Mouse (Mus musculus) lung, postnatal 0 days (tissue): ENCODE data around the gene Reg4. TPM values are rescaled to one million over a fixed set of nuclear protein-coding genes. Genes with fewer than 3 reads are reported as not detected.

Experiments
- ATAC-seq: fragments of 200-750 bp; cut with Nextera tagmentation; 2 replicates; pipeline ENCODE4 v1.8.0; 2017; ENCODE audit warnings: moderate library complexity
- DNase-seq: peaks from one replicate; pipeline ENCODE4 v3.0.0-alpha.2; 2016; ENCODE audit warnings: low spot score
- H3K27ac ChIP-seq: fragments of 300-500 bp; sonication (generic); 2 replicates; pipeline ENCODE4 v1.5.1; 2014; ENCODE audit warnings: antibody characterized with exemption, mild to moderate bottlenecking, low read length, mixed read lengths
- H3K27me3 ChIP-seq: fragments of 300-500 bp; sonication (generic); replicated peaks from 2 replicates; pipeline ENCODE4 v1.6.1; 2014; ENCODE audit warnings: low read length, mixed read lengths; ENCODE audit not compliant: insufficient read depth
- H3K36me3 ChIP-seq: fragments of 300-500 bp; sonication (generic); 2 replicates; pipeline ENCODE4 v1.6.1; 2014; ENCODE audit warnings: low read length, mixed read lengths; ENCODE audit not compliant: insufficient read depth
- H3K4me1 ChIP-seq: fragments of 300-500 bp; sonication (generic); 2 replicates; pipeline ENCODE4 v1.6.1; 2014; ENCODE audit warnings: antibody characterized with exemption, low read depth, low read length, mixed read lengths; ENCODE audit not compliant: insufficient read depth
- H3K4me2 ChIP-seq: fragments of 300-500 bp; sonication (generic); replicated peaks from 2 replicates; pipeline ENCODE4 v1.6.1; 2014; ENCODE audit warnings: low read depth, mild to moderate bottlenecking, low read length, moderate library complexity, mixed read lengths
- H3K4me3 ChIP-seq: fragments of 300-500 bp; sonication (generic); 2 replicates; pipeline ENCODE4 v1.5.1; 2014; ENCODE audit warnings: low read depth, low read length
- H3K9ac ChIP-seq: fragments of 300-500 bp; sonication (generic); replicated peaks from 2 replicates; pipeline ENCODE4 v1.6.1; 2014; ENCODE audit warnings: low read depth, mild to moderate bottlenecking
- H3K9me3 ChIP-seq: fragments of 300-500 bp; sonication (generic); 2 replicates; pipeline ENCODE4 v1.6.1; 2016; ENCODE audit warnings: low read length, mixed read lengths
- CTCF ChIP-seq: IDR thresholded peaks from 2 replicates; pipeline ENCODE4 v1.5.1; 2016; ENCODE audit warnings: antibody characterized with exemption, mild to moderate bottlenecking
- EP300 ChIP-seq: IDR thresholded peaks from 2 replicates; pipeline ENCODE4 v1.6.1; 2016; ENCODE audit warnings: antibody characterized with exemption, mild to moderate bottlenecking, control low read depth
- WGBS: fragments of 180-500 bp; shearing (Covaris S2); extraction: QIAGEN DNeasy Blood & Tissue Kit; methylation state at CpG from one replicate; pipeline ENCODE4 v1.1.7; 2014; 5-methylcytosine and 5-hydroxymethylcytosine counted together
- polyA plus RNA-seq: library from polyadenylated mRNA; unstranded; fragments of >200 nt; fragmentation: Nextera tagmentation; extraction: Ambion mirVana; gene quantifications from 2 replicates; pipeline ENCODE4 v1.2.1, GENCODE M21; 2015

The Reg4 gene
- polyA plus RNA-seq, 1 experiment from 2014 or later: not detected

DNA sequence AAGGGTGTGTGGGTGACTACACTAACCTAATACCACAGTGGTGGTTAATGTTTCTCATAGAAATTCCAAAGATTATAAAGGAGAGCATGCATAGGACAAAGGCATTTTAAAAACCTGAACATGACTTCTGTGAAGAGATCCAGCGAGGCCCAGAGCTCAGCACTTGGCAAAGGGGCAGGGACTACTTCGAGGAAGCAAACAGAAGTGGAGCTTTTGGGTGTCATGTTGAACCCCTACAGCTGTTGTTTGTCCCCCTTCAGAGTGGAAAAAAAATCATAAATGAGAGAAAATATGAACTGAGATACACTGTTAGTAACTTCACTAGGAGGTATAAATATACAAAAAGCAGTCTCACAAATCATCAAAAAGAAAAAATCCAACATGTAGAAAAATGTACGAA lies 1.3 kb downstream of the Reg4 start:
- no peak overlapping the region for H3K27ac ChIP-seq
- H3K36me3 ChIP-seq: no peaks in the 10 kb centered on the region
- no peak overlapping the region for H3K9ac ChIP-seq
- H3K4me3 ChIP-seq: no peak overlapping the region
- H3K4me2 ChIP-seq: no peak overlapping the region
- no peaks in the 10 kb centered on the region for H3K27me3 ChIP-seq
- no peak for DNase-seq
- no peak for ATAC-seq
- 47% methylated on average over 3 of the region's 3 CpGs for WGBS
- H3K9me3 ChIP-seq: no peaks in the 10 kb centered on the region
- TF ChIP-seq CTCF: no peak
- TF ChIP-seq EP300: no peak
- no peaks in the 10 kb centered on the region for H3K4me1 ChIP-seq

DNA sequence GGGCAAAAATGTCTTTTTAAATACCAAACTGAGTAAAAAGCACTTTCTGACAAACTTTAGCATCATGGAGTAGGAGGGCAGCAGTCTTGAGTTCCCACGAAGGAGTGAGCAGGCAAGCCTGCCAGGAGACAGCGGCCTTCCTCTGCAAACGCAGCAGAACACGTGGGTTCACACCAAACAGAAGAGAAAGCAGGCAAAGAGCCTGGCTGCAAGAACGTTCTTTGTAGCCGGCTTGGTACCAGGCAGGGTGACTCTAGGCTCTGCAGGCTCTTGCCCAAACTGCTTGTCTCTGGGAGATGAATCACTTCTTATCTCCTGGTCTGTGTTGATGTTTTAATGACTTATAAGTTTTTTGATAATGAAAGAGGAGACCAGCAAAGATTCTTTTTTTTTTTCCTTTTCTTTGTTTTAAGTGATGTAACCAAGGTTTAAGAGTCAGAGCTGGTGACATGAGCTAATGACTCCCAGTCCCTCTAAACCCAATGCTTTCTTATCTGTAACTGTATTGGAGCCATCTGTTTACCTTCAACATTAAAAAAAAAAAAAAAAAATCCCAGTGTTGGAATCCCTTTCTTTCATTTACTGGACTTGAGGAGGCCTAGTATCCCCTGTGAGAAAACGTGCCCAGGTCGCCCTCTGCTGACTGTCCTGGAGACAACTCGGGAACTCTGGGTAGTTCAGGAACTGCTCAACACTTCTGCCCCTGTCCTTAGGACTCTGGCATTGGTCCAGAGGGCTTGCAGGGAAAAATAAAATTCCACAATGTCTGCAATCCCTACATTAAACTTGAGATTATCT lies 2.0 kb downstream of the Reg4 start:
- ATAC-seq: peak; percentile 58

DNA sequence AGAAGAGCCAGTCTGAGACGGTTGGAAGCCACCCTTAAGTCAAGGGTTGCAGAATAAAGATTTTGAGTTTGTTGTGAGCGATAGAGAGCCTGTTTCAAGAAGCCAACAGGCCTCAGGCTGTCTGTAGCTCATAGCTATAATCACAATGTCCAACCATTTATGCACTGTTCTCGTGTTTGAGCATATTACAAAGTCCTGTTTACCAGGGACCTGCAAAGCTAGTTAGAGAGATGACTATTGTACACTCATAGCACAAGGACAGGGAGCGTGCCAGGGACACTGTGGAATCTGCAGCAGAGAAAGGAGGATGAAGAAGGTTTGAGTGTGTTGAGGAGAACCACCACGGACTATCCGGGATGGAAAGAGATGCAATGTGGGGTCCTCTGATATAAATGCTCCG lies 3.0 kb downstream of the Reg4 start:
- DNase-seq: no peak
- no peaks in the 10 kb centered on the region for H3K9me3 ChIP-seq
- no peak for ATAC-seq
- H3K27ac ChIP-seq: no peak overlapping the region
- WGBS: 83% methylated on average over 7 of the region's 7 CpGs
- H3K4me2 ChIP-seq: no peak overlapping the region
- H3K36me3 ChIP-seq: no peaks in the 10 kb centered on the region
- H3K4me3 ChIP-seq: no peak overlapping the region
- no peaks in the 10 kb centered on the region for H3K27me3 ChIP-seq
- TF ChIP-seq CTCF: no peak
- TF ChIP-seq EP300: no peak
- no peaks in the 10 kb centered on the region for H3K4me1 ChIP-seq
- H3K9ac ChIP-seq: no peak overlapping the region

More for the DNA sequence above, 2.0 kb downstream of the Reg4 start:
- H3K4me2 ChIP-seq: no peak overlapping the region
- TF ChIP-seq CTCF (peak; percentile 76), EP300 (no peak)
- 7% methylated on average over 9 of the region's 9 CpGs for WGBS
- no peak overlapping the region for H3K27ac ChIP-seq
- no peak overlapping the region for H3K4me3 ChIP-seq
- DNase-seq: peak; percentile 75
- no peaks in the 10 kb centered on the region for H3K27me3 ChIP-seq
- no peaks in the 10 kb centered on the region for H3K36me3 ChIP-seq
- H3K4me1 ChIP-seq: no peaks in the 10 kb centered on the region
- no peaks in the 10 kb centered on the region for H3K9me3 ChIP-seq
- H3K9ac ChIP-seq: no peak overlapping the region

DNA sequence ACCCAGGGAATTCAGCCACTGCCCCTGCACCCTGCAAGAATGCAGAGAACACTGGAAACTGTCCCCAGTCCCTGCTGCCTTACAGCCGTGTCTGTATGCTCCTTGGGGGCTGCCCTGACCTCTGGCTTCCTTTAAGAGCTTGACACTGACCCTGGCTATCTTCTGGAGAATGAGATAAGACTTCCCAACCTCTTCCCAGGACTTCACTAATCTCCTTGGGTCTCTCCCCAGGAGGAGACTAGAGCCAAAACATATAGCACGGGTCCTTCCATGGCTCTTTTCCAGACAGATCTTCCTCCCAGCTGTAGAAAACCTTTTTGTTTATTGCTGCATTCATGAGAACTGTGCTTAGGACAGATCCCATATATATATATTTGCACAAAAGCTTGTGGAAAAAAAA lies 3.8 kb downstream of the Reg4 start:
- Histone ChIP-seq H3K4me2 (no peak overlapping the region), H3K9me3 (no peaks in the 10 kb centered on the region), H3K27me3 (no peaks in the 10 kb centered on the region), H3K27ac (no peak overlapping the region), H3K9ac (no peak overlapping the region), H3K4me1 (no peaks in the 10 kb centered on the region), H3K4me3 (no peak overlapping the region), H3K36me3 (no peaks in the 10 kb centered on the region)
- TF ChIP-seq EP300 (no peak), CTCF (no peak)
- no peak for ATAC-seq
- no peak for DNase-seq
- 15% methylated on average over 2 of the region's 2 CpGs for WGBS

DNA sequence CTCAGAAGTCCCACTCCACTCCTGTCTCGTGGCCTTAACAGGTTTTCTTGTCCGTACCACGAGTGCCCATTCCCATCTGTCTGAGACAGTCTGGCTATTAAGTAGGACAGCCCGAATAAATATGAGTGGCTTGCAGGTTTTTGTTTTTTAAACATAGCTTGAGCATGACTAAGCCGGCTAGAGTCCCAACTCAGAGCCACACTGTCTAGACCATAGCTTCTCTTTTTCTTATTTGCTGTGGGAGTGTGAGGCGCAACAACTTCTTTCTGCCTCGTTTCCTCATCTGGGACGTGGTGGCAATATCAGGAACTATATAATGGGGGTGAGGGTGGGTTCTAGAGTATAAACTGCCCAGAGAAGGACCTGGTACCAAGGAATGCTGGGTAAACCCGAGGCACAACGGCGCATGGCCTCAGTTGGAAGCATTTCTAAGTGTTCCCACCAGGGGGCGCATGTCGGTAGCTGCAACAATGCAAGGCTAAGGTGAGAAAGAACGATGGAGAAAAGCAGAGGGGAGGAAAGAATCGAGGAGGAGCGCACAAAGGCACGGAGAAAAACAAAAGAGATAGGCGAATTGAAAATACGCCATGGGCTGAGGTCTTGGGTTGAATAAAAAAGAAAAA lies 5.1 kb downstream of the Reg4 start:
- 32% methylated on average over 19 of the region's 19 CpGs for WGBS
- peak; percentile 71 for ATAC-seq
- H3K36me3 ChIP-seq: no peaks in the 10 kb centered on the region
- H3K27ac ChIP-seq: no peak overlapping the region
- no peaks in the 10 kb centered on the region for H3K27me3 ChIP-seq
- no peak overlapping the region for H3K4me3 ChIP-seq
- peak overlapping the region; percentile 8; the same call in 1 of the 2 replicates for H3K4me2 ChIP-seq
- H3K9ac ChIP-seq: no peak overlapping the region
- H3K4me1 ChIP-seq: no peaks in the 10 kb centered on the region
- TF ChIP-seq EP300: no peak; the same call in 1 of the 2 replicates
- TF ChIP-seq CTCF: peak; percentile 96
- no peaks in the 10 kb centered on the region for H3K9me3 ChIP-seq
- peak; percentile 76 for DNase-seq

DNA sequence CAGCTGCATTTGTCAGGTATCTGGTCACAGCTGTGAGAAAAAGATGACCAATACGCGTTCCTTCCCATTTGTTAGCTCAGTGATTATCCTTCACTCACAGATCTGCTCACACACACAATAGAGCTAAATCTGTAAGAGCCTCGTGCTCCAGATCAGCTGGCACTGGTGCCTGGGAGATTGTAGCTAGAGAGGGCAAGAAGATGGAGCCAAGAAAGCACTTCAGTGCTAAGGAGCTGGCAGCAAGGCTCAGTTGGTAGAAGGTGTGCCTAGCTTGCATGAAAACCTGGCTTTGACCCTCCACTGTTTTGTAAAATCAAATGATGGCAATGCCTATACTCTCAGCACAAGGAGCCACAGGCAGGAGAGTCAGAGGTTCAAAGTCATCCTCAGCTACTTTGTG lies 5.8 kb downstream of the Reg4 start:
- Histone ChIP-seq H3K27me3 (no peaks in the 10 kb centered on the region), H3K9me3 (no peaks in the 10 kb centered on the region), H3K9ac (no peak overlapping the region), H3K27ac (no peak overlapping the region), H3K4me2 (no peak overlapping the region), H3K4me1 (no peaks in the 10 kb centered on the region), H3K4me3 (no peak overlapping the region), H3K36me3 (no peaks in the 10 kb centered on the region)
- DNase-seq (peak; percentile 71), ATAC-seq (peak; percentile 79)
- no peak for TF ChIP-seq CTCF
- 50% methylated on average over 3 of the region's 3 CpGs for WGBS
